Mouse (Mus musculus) thymus, postnatal 10 days (tissue): ENCODE measurements around the gene Clmp.

ENCODE experiments used
- DNase-seq, 2 experiments: peaks; one replicate each; pipeline ENCODE4 v3.0.0; 2021; ENCODE audit warnings: low spot score in 2 of 2

The Clmp gene

DNA sequence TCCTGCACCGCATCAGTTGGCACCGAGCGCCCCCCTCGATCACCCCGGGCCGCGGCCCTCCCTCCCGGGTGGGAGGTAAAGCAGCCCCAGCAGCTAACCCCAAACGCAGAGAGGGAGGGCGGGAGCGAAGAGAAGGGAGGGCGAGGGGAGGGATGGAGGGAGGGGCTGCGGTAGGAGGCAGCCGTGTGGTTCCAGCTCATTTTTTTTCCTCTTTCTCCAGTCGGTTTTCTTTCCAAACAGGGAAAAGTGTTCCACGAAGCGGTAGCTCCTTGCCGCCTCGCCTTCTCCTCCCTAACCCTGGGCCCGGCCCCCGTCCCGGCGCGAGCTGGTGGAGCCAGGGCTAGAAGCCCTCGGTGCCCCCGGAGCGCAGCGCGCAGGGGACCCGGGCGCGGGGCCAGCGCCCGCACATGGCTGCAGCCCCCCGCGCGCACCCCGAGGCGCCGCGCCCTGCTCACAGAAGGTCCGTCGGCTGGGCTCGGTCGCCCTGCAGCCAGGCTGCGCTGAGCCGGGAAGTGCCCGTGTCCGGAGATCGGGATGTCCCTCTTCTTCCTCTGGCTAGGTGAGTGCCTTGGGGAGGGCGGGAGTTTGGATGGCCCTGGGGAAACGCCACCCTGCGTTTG lies at the start of gene Clmp:
Gene Clmp, plus strand, starts transcription at position 162 of the 620 bp plus-strand sequence.
- no peak for DNase-seq

DNA sequence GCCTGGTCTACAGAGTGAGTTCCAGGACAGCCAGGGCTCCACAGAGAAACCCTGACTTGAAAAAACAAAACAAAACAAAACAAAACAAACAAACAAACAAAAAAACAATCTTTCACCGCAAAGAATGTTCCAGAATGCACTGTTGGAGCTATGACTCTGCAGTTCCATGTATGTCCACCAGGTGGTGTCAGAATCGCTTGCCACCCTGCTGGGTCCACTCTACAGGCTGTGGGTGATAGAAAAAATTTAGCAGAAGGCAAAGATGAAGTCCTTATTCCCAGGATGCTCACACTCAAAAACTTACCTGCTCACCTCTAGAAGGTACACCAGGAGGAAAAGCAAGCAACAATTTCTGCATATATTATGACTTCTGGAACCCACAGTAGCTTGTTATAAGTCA lies 49.7 kb upstream of the Clmp start:
- DNase-seq = peak in 1 of 2 experiments; percentile 50

DNA sequence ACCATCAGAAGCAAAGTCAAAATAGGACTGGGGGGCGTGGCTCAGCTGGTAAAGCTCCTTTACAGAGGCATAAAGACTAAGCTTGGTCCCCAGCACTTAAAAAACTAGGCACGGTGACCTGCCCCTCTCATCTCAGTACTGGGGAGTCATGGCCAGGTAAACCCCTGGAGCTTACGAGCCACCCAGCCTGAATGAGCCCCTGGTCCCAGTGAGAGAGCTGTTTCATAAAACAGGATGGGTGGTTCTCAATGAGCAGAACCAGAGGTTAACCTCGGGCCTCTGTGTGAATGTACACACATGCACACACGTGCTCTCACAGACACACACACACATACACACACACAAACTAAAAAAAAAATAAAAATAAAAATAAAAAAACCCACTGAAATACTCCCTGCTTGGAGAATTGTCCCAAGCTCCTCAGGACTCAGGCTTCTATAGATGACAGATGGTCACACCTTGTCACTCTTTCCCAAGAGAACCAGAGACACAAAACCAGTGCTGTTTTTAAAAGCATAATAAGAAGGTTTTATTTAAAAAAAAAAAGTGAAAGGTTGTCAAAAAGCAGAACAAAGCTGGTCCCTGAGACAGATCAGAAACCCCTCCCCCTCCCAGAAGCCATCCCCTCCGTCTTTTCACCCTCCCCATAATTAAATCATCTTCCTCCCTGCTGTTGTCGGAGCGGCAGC lies 47.9 kb upstream of the Clmp start:
- DNase-seq = no peak

DNA sequence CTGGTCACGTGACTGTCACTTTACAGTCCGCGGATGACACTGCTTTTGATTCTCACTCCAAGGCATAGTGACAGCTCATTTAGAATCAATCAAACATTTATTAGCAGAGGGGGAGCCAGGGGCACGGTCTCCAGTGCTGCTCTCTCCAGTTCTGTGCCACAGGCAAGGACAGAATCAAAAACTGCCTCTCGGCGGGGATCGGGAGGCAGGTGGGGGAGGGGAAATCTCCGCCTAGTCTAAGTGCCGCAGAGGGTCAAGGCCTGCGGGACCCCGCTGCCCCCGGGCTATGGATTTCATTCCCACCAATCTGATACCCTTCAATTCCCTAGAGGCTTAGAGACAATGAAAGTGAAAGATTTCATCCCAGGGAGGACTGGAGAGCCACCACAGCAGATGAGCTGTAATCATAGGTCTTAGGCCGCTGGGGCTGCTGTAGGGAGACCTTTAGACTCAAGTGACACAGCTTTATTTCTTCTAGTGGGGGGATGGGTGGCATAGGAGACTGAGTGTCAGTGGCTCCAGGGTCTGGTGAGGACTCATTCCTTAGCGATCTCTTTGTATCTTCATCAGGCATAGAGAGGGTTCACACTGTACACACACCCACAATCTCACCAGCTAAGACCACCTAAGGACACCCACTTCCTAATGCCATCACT lies 47.2 kb upstream of the Clmp start:
- peak in 1 of 2 experiments; percentile 9 for DNase-seq

- DNase-seq = no peak
Measured at GRCm38 (mm10) chr9:40639536-40640187, 46.1 kb upstream of the Clmp start.

- no peak for DNase-seq
Measured at GRCm38 (mm10) chr9:40641318-40641717, 44.4 kb upstream of the Clmp start.

- DNase-seq = no peak
Measured at GRCm38 (mm10) chr9:40642470-40643220, 43.1 kb upstream of the Clmp start.

DNA sequence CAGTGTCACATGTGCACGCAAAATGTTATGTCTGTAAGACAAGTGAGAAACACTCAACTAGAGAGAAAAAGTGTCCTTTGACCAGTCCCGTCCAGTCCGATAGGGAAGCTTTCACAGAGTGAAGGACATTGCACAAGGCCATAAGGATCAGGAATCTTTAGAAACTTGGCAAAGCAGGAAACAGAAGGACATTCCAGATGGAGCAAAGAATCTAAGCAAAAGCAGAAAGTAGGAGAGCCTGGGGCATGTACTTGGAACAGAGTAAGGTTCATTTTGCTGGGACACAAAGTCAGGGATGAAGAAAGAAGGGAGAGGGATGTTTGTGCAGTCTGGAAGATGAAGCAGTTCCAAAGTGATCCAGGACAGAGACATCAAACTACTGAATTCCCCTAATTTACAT lies 36.3 kb upstream of the Clmp start:
- no peak for DNase-seq

DNA sequence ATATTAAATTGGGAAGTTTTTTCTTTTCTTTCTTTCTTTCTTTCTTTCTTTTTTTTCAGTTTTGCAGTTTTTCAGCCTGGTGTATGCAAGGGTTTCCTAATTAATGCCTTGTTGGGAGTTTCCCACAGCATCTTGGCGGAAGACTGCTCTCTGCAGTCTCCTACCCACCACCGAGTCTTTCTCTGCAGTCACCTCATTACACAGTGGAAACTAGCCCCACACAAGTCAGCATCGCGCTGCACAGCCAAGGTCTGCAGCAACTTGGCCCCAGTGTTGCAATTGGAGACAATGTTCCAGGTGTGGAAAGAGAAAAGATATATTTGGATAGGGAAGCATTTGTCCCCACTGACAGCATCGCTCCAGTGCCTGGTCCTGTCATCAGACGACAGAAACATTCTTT lies 35.8 kb upstream of the Clmp start:
- no peak for DNase-seq

- DNase-seq = no peak
Measured at GRCm38 (mm10) chr9:40651239-40651859, 34.4 kb upstream of the Clmp start.

GRCm38 (mm10) chr9:40652757-40653156 lies 33.0 kb upstream of the Clmp start:
- no peak for DNase-seq

GRCm38 (mm10) chr9:40666190-40666803 lies 19.5 kb upstream of the Clmp start:
- no peak for DNase-seq

- DNase-seq = no peak
Measured at GRCm38 (mm10) chr9:40670313-40670712, 15.4 kb upstream of the Clmp start, which contains the start of gene Gm21915. TSS of gene Gm21915 (plus strand) at chr9:40670613.

DNA sequence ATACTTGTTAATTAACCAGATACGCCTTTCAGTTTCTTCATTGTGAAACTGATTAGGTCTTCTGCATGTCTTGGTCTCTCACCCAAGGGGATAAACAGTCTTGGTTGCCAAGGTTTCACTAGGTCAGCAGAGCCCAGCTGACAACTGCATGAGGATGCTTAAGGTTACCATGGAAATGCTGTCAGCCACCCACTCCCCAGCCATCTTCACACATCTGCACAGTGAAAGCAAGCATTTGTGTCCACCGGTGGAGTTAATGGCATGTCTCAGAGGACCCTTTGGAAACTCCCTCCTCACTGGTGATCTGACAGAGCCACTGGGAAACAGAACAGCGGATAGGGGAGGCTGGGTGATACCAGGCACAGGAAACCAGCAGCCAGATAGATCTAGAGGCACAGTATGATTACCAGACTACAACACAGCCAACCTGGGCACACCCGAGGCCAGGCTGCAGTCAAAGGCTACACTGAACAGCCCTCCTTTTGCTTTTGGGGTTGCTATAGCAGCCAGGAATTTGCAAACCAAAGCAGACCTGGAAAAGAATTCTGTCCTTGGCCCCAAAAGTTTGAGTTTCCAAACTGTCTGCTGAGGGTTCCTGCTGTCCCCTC lies 14.3 kb upstream of the Clmp start:
- no peak for DNase-seq

DNA sequence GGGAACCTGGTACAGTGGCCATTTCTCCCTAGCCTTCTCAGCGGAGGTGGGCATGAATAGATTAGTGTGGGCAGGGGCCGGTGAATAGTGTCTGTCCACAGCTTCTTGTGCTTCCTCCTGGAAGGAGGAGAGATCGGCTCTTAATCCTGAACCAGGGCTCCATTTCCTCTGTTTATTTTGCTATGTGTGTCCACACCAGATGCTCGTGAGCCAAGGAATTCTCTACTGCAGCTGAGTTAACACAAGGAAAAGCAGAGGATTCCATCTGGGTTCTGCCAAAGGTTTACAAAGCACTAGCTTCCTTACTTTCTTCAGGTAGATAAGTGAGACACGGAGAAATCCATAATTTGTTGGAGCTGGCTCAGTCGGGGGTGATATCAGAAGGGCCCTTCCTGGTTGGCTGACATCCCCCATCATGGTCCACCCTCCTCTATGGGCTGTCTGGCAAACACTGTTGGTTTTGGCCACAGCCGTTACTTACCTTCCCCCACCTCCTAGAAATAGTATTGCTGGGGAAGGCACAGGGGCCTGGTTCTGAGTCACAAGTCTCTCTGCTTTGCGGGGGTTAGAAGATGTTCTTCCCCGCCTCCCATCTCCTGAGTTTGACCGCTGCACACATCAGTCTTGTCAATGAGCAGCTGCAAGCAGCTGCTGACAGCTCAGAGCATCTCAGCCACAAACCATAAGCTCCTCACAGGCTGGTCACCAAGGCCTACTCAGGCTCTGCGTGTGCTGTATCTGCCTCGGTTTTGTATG lies 10.4 kb upstream of the Clmp start:
- DNase-seq = no peak

- no peak for DNase-seq
Measured at GRCm38 (mm10) chr9:40678653-40679052, 7.1 kb upstream of the Clmp start.

GRCm38 (mm10) chr9:40686421-40686899 lies 698 bp downstream of the Clmp start:
- no peak for DNase-seq

DNA sequence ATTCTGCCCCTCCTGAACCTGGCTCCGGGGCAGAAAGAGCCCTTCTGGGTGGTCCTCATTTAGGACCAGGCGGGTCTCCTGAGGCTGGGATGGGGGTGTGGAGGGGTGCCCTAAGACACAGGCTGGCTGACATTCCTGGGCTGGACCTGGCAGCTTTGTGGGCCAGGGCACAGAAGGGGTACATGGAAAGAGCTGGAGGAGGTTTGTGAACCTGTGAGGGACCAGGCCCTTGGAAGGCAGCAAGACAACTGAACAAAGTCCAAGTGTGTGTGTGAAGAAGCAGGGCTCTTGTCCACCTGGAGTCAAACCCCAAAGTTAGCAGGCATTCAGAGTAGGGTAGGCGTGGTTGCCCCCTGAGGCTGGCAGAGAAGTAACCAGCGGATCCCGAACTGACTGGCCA lies 1.3 kb downstream of the Clmp start:
- no peak for DNase-seq

GRCm38 (mm10) chr9:40687553-40687952 lies 1.8 kb downstream of the Clmp start:
- DNase-seq = no peak

DNA sequence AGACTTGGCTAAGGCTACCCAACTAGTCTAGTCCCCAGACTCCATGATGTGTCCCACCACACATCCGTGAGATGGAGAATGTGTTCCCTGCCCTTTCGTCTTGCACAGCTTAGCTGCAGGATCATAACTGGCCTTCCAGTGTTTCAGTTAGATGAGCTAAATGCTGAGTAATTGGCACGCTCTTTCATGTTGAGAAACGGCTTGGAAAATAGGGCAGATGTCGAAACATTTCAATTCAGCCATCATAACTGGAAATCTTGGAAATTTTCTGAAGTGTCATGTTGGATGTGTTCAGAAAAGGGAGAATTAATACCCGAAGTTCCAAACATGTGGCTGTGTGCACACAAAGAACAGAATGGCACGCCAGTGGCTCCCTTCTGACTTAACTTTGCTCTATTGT lies 4.7 kb downstream of the Clmp start:
- no peak for DNase-seq
